Mouse (Mus musculus): ENCODE measurements around the gene Tm6sf1.
A peak's percentile ranks its signal among the peaks of the same experiment; 100 is the strongest.

Gene Tm6sf1

DNA sequence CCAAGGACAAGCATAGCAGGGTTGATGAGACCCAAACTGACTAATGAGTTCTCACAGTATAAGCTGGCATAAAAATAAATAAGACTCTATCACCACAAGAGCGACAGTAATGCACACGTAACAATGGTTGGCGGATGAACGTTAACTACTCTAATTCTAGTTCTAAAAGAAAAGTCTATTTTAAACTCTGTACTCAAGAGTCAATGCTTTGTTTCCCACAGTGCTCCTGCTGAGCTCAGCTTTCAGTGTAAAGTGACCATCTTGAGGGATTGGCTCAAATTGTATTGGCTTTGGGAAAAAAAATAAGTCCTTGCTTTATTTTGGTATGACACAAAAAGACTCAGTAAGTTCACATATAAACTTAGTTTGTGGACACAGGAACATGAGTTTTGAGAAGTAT is 26.3 kb downstream of the Tm6sf1 start:
- no peak for DNase-seq (ENCODE audit: low read depth, low spot score)

DNA sequence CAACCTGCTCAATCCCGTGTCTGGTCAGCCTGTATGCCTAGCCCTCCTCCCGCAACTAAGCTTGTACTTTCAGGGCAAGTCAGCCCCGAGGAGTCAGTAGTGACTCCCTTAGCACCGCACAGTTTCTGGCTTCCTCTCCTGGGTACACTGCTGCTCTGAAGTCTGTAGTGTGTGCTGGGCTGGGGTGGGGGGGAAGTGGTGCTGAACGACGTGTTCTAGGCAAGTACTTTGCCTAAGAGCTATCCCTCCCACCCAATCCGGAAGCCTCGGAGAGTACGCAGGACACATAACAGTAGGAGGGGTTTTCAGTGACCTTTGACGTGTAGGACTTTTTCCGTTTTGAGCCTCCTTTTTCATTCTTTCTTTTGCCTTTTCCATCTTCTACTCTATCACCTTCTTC is 40.6 kb downstream of the Tm6sf1 start:
- peak; percentile 33 for DNase-seq (ENCODE audit: low read depth, low spot score)

GRCm38 (mm10) chr7:81904094-81904493 is 45.3 kb downstream of the Tm6sf1 start:
- DNase-seq (ENCODE audit: low read depth, low spot score) = no peak

GRCm38 (mm10) chr7:81904926-81905325 is 46.1 kb downstream of the Tm6sf1 start:
- DNase-seq (ENCODE audit: low read depth, low spot score) = no peak

GRCm38 (mm10) chr7:81918316-81918715 is 59.5 kb downstream of the Tm6sf1 start:
- DNase-seq (ENCODE audit: low read depth, low spot score) = no peak

DNA sequence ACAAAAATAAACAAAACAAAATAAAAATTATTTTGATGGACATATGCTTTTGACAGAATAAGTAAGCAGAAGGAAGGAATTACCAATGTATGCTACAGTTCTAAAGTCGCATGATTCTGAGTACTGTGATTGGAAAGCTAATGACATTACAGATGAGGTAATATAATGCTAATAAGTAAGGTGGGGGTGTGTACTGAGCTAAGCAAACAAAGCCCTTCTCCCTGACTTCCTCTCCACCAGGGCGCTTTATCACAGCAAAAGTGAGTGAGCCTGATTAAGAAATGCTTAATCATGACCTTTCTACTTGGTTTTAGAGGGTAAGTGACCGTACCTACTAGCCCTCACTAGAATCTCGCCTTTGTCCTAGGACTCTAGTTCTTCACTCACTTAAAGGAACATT is 61.5 kb downstream of the Tm6sf1 start:
- no peak for DNase-seq (ENCODE audit: low read depth, low spot score)

DNA sequence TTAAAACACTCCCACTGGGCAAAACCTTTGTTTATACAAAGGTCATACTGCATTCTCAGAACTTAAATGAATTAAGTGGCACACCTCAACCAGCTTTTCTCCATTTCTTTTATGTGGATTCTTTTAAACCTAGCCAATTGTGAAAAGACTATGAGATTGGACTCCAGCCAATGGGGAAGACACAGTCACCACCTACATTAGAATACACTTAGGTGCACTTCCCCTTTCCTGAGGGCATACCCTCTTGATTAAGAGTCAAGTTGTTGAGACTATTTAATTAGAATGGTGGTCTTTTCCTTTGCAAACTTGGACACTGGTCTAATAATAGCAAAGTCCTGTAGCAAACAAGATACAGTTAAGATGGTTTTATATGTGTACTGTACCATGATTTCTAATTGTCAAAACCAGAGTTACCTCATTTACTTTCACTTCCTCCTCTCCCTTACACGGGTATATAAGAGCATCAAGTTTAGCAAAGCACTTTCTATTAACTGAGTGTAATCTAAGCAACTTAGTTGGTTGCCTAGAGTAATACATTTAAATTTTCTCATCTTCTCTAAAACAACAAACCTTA is 62.7 kb downstream of the Tm6sf1 start:
- DNase-seq (ENCODE audit: low read depth, low spot score) = no peak

GRCm38 (mm10) chr7:81928998-81929397 is 70.2 kb downstream of the Tm6sf1 start:
- DNase-seq (ENCODE audit: low read depth, low spot score) = no peak

DNA sequence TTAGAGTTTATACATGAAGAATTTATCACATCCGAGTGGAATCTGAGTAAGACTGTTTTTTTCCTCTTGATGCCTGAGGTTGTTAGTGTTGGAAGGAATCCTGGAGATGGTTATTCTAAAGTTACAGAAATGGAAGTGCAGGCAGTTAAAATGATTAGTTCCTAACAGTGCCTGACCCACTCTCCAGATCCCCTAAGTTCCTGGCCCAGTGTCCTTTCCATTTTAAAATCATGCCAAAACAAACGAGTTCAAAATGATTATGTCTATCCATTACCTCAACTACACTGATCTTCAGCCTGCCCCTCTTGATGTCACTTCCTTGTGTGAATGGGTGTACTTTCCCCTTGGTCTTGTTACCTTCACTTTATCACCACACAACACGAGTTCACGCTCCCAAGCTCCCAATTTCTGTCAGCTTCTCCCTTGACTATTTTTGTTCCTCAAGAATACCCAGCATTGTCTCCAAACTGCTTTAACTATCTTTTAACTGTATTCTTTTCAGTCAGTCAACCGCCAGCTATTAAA is 73.8 kb downstream of the Tm6sf1 start:
- DNase-seq (ENCODE audit: low read depth, low spot score) = no peak

DNA sequence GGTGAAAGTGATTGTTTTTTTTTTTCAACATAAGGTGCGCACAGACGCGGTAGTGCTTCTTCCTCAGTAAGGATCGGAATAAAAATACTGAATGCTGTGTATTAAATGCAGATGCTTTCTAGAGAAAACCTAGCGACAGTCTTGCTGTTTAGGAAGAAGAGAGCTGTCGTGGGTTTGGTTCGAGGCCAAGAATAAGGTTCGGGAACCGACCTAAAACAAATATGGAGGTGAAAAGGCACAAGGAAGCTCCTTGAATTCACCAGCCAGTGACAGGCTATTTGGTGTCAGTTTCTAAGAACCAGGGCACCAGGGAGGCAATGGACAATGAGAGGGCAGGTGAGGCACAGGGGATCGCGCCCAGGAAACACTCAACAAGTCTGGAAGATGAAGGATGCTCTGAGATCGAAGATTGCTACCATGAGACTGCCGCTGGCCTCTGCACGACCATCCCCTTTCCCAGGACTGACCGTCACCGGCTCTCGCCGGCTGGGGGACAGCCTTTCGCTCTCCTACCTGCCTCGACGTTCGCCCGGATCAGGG is 74.3 kb downstream of the Tm6sf1 start:
- no peak for DNase-seq (ENCODE audit: low read depth, low spot score)

- no peak for DNase-seq (ENCODE audit: low read depth, low spot score)
Measured at GRCm38 (mm10) chr7:81933601-81934266, 74.9 kb downstream of the Tm6sf1 start.
